Mouse (Mus musculus): ENCODE measurements around the gene Tspan9. TPM values are rescaled to one million over a fixed set of nuclear protein-coding genes. Genes with fewer than 3 reads are reported as not detected.

The Tspan9 gene
- polyA plus RNA-seq, 1 experiment from 2014 or later = 134 TPM

- peak overlapping the region; percentile 32 for H3K27ac ChIP-seq
- H3K4me3 ChIP-seq = no peak overlapping the region
- no peaks in the 10 kb centered on the region for H3K9me3 ChIP-seq (replicated peaks)
- H3K9ac ChIP-seq = no peak overlapping the region
- no peak for ATAC-seq (replicated peaks; ENCODE audit: insufficient number of reproducible peaks, insufficient read depth, low FRiP score, low read depth)
- H3K4me1 ChIP-seq (replicated peaks) = peaks cover 68% of the 10 kb centered on the region
- H3K4me2 ChIP-seq = no peak overlapping the region
- H3K36me3 ChIP-seq = no peaks in the 10 kb centered on the region
- no peaks in the 10 kb centered on the region for H3K27me3 ChIP-seq
- WGBS = 63% methylated on average over 6 of the region's 6 CpGs
These were observed 10.8 kb downstream of the Tspan9 start for GRCm38 (mm10) chr6:128132581-128132980.

GRCm38 (mm10) chr6:128131390-128131789, 12.0 kb downstream of the Tspan9 start:
- Histone ChIP-seq H3K9ac (no peak overlapping the region), H3K27ac (no peak overlapping the region)

GRCm38 (mm10) chr6:128130686-128131085, 12.7 kb downstream of the Tspan9 start:
- no peak for ATAC-seq (replicated peaks; ENCODE audit: insufficient number of reproducible peaks, insufficient read depth, low FRiP score, low read depth)
- Histone ChIP-seq H3K27ac (no peak overlapping the region), H3K36me3 (no peaks in the 10 kb centered on the region), H3K27me3 (no peaks in the 10 kb centered on the region), H3K4me2 (no peak overlapping the region), H3K9me3 (replicated peaks) (no peaks in the 10 kb centered on the region), H3K4me3 (no peak overlapping the region), H3K9ac (no peak overlapping the region), H3K4me1 (replicated peaks) (peaks cover 66% of the 10 kb centered on the region)
- WGBS = 90% methylated on average over 4 of the region's 4 CpGs

More at GRCm38 (mm10) chr6:128131390-128131789, 12.0 kb downstream of the Tspan9 start:
- no peak for ATAC-seq (replicated peaks; ENCODE audit: insufficient number of reproducible peaks, insufficient read depth, low FRiP score, low read depth)
- Histone ChIP-seq H3K4me2 (no peak overlapping the region), H3K4me3 (no peak overlapping the region), H3K4me1 (replicated peaks) (peaks cover 70% of the 10 kb centered on the region), H3K36me3 (no peaks in the 10 kb centered on the region), H3K27me3 (no peaks in the 10 kb centered on the region), H3K9me3 (replicated peaks) (no peaks in the 10 kb centered on the region)
- 54% methylated on average over 2 of the region's 2 CpGs for WGBS

GRCm38 (mm10) chr6:128129382-128129781, 14.0 kb downstream of the Tspan9 start:
- Histone ChIP-seq H3K4me3 (no peak overlapping the region), H3K4me2 (no peak overlapping the region), H3K9me3 (replicated peaks) (no peaks in the 10 kb centered on the region), H3K9ac (no peak overlapping the region), H3K36me3 (no peaks in the 10 kb centered on the region), H3K27me3 (no peaks in the 10 kb centered on the region), H3K27ac (no peak overlapping the region), H3K4me1 (replicated peaks) (peaks cover 66% of the 10 kb centered on the region)
- WGBS = 54% methylated on average over 5 of the region's 5 CpGs
- no peak for ATAC-seq (replicated peaks; ENCODE audit: insufficient number of reproducible peaks, insufficient read depth, low FRiP score, low read depth)

- Histone ChIP-seq H3K4me2 (no peak overlapping the region), H3K27me3 (no peaks in the 10 kb centered on the region), H3K4me1 (replicated peaks) (peaks cover 68% of the 10 kb centered on the region), H3K36me3 (no peaks in the 10 kb centered on the region), H3K27ac (no peak overlapping the region), H3K4me3 (no peak overlapping the region), H3K9me3 (replicated peaks) (no peaks in the 10 kb centered on the region), H3K9ac (no peak overlapping the region)
- WGBS = 82% methylated on average over 3 of the region's 3 CpGs
- no peak for ATAC-seq (replicated peaks; ENCODE audit: insufficient number of reproducible peaks, insufficient read depth, low FRiP score, low read depth)
These were observed 16.1 kb downstream of the Tspan9 start for GRCm38 (mm10) chr6:128127312-128127711.

- Histone ChIP-seq H3K27ac (no peak overlapping the region), H3K4me1 (replicated peaks) (peaks cover 71% of the 10 kb centered on the region)
- WGBS = 61% methylated on average over 4 of the region's 4 CpGs
These were observed 16.5 kb downstream of the Tspan9 start for GRCm38 (mm10) chr6:128126876-128127275.

GRCm38 (mm10) chr6:128125464-128125863, 17.9 kb downstream of the Tspan9 start:
- ATAC-seq (replicated peaks; ENCODE audit: insufficient number of reproducible peaks, insufficient read depth, low FRiP score, low read depth) = no peak
- H3K9ac ChIP-seq = no peak overlapping the region
- peaks cover 75% of the 10 kb centered on the region for H3K4me1 ChIP-seq (replicated peaks)
- H3K4me3 ChIP-seq = no peak overlapping the region
- 63% methylated on average over 3 of the region's 3 CpGs for WGBS
- H3K27me3 ChIP-seq = no peaks in the 10 kb centered on the region
- no peak overlapping the region for H3K4me2 ChIP-seq
- H3K27ac ChIP-seq = peak overlapping the region; percentile 85
- no peaks in the 10 kb centered on the region for H3K9me3 ChIP-seq (replicated peaks)
- no peaks in the 10 kb centered on the region for H3K36me3 ChIP-seq

More at GRCm38 (mm10) chr6:128126876-128127275, 16.5 kb downstream of the Tspan9 start:
- Histone ChIP-seq H3K9me3 (replicated peaks) (no peaks in the 10 kb centered on the region), H3K4me3 (no peak overlapping the region), H3K9ac (no peak overlapping the region), H3K27me3 (no peaks in the 10 kb centered on the region), H3K36me3 (no peaks in the 10 kb centered on the region), H3K4me2 (no peak overlapping the region)
- no peak for ATAC-seq (replicated peaks; ENCODE audit: insufficient number of reproducible peaks, insufficient read depth, low FRiP score, low read depth)

- Histone ChIP-seq H3K4me2 (peak overlapping the region; percentile 37), H3K27ac (peak overlapping the region; percentile 85), H3K36me3 (no peaks in the 10 kb centered on the region), H3K4me3 (no peak overlapping the region), H3K27me3 (no peaks in the 10 kb centered on the region), H3K9me3 (replicated peaks) (no peaks in the 10 kb centered on the region), H3K9ac (no peak overlapping the region), H3K4me1 (replicated peaks) (peaks cover 73% of the 10 kb centered on the region)
- WGBS = 14% methylated on average over 10 of the region's 10 CpGs
- peak; percentile 85 for ATAC-seq (replicated peaks; ENCODE audit: insufficient number of reproducible peaks, insufficient read depth, low FRiP score, low read depth)
These were observed 19.0 kb downstream of the Tspan9 start for GRCm38 (mm10) chr6:128124222-128124971.

- Histone ChIP-seq H3K9me3 (replicated peaks) (no peaks in the 10 kb centered on the region), H3K27me3 (no peaks in the 10 kb centered on the region), H3K9ac (no peak overlapping the region), H3K4me1 (replicated peaks) (peaks cover 58% of the 10 kb centered on the region), H3K4me2 (no peak overlapping the region), H3K36me3 (no peaks in the 10 kb centered on the region), H3K27ac (peak overlapping the region; percentile 85), H3K4me3 (no peak overlapping the region)
- ATAC-seq (replicated peaks; ENCODE audit: insufficient number of reproducible peaks, insufficient read depth, low FRiP score, low read depth) = no peak
- WGBS = 25% methylated on average over 5 of the region's 5 CpGs
These were observed 21.3 kb downstream of the Tspan9 start for GRCm38 (mm10) chr6:128122127-128122526.

GRCm38 (mm10) chr6:128121691-128122090, 21.7 kb downstream of the Tspan9 start:
- Histone ChIP-seq H3K36me3 (no peaks in the 10 kb centered on the region), H3K4me3 (no peak overlapping the region), H3K27ac (peak overlapping the region; percentile 85), H3K4me2 (no peak overlapping the region), H3K27me3 (no peaks in the 10 kb centered on the region), H3K4me1 (replicated peaks) (peaks cover 54% of the 10 kb centered on the region), H3K9me3 (replicated peaks) (no peaks in the 10 kb centered on the region), H3K9ac (no peak overlapping the region)
- WGBS = 82% methylated on average over 5 of the region's 5 CpGs
- no peak for ATAC-seq (replicated peaks; ENCODE audit: insufficient number of reproducible peaks, insufficient read depth, low FRiP score, low read depth)

GRCm38 (mm10) chr6:128120806-128121205, 22.6 kb downstream of the Tspan9 start:
- ATAC-seq (replicated peaks; ENCODE audit: insufficient number of reproducible peaks, insufficient read depth, low FRiP score, low read depth) = no peak
- Histone ChIP-seq H3K9me3 (replicated peaks) (no peaks in the 10 kb centered on the region), H3K4me3 (no peak overlapping the region), H3K9ac (no peak overlapping the region), H3K4me2 (no peak overlapping the region), H3K36me3 (no peaks in the 10 kb centered on the region), H3K4me1 (replicated peaks) (peaks cover 61% of the 10 kb centered on the region), H3K27ac (peak overlapping the region; percentile 28; the same call in 1 of the 2 replicates), H3K27me3 (no peaks in the 10 kb centered on the region)
- WGBS = 41% methylated on average over 12 of the region's 12 CpGs

- Histone ChIP-seq H3K9ac (no peak overlapping the region), H3K4me1 (replicated peaks) (peaks cover 45% of the 10 kb centered on the region), H3K27ac (no peak overlapping the region), H3K36me3 (0 out of 2 replicates have a peak, but pooled peaks cover 3% of the 10 kb centered on the region), H3K4me2 (no peak overlapping the region), H3K9me3 (replicated peaks) (no peaks in the 10 kb centered on the region), H3K27me3 (no peaks in the 10 kb centered on the region), H3K4me3 (no peak overlapping the region)
- no peak for ATAC-seq (replicated peaks; ENCODE audit: insufficient number of reproducible peaks, insufficient read depth, low FRiP score, low read depth)
- 91% methylated on average over 7 of the region's 7 CpGs for WGBS
These were observed 24.6 kb downstream of the Tspan9 start for GRCm38 (mm10) chr6:128118670-128119230.
